Mouse (Mus musculus): Measurements from ENCODE around the gene Nxph1. TPM values are rescaled to one million over a fixed set of nuclear protein-coding genes. Genes with fewer than 3 reads are reported as not detected.

The Nxph1 gene
- polyA plus RNA-seq (2016; fragmentation: Nextera tagmentation; extraction: Ambion mirVana), result 29.0 and 31.7 TPM in 2 replicates

- under 1% methylated on average over 16 of the region's 16 CpGs for WGBS
- peak within 1 kb of the TSS; percentile 67 for H3K9ac ChIP-seq
- peaks cover 30% of the 10 kb centered on the region for H3K4me1 ChIP-seq
- H3K4me3 ChIP-seq, result peak within 1 kb of the TSS; percentile 49
- peaks cover 64% of the 10 kb centered on the region for H3K27me3 ChIP-seq (replicated peaks)
- peak within 1 kb of the TSS; percentile 78 for H3K4me2 ChIP-seq (replicated peaks)
- peak; percentile 14 for ATAC-seq (ENCODE audit: low FRiP score, low read depth)
- no peaks in the 10 kb centered on the region for H3K9me3 ChIP-seq
- no peaks in the 10 kb centered on the region for H3K36me3 ChIP-seq
- H3K27ac ChIP-seq, result peak within 1 kb of the TSS; percentile 50; the same call in 1 of the 2 replicates
Observed at GRCm38 (mm10) chr6:8948131-8948470, at the start of gene Nxph1. Nxph1 (plus strand) TSS chr6:8948431.

GRCm38 (mm10) chr6:8900021-8900728 lies 48.1 kb upstream of the Nxph1 start:
- ATAC-seq (ENCODE audit: low FRiP score, low read depth), result no peak
- H3K4me1 ChIP-seq, result no peaks in the 10 kb centered on the region
- H3K4me3 ChIP-seq, result no peak overlapping the region
- H3K27me3 ChIP-seq (replicated peaks), result no peaks in the 10 kb centered on the region
- H3K36me3 ChIP-seq, result no peaks in the 10 kb centered on the region
- H3K9me3 ChIP-seq, result no peaks in the 10 kb centered on the region
- no peak overlapping the region for H3K27ac ChIP-seq
- WGBS, result 76% methylated on average over 7 of the region's 7 CpGs
- no peak overlapping the region for H3K9ac ChIP-seq
- H3K4me2 ChIP-seq (replicated peaks), result no peak overlapping the region

- 39% methylated on average over 2 of the region's 2 CpGs for WGBS
- Histone ChIP-seq H3K4me3 (no peak overlapping the region), H3K27me3 (replicated peaks) (no peaks in the 10 kb centered on the region), H3K4me2 (replicated peaks) (no peak overlapping the region), H3K36me3 (no peaks in the 10 kb centered on the region), H3K9me3 (no peaks in the 10 kb centered on the region), H3K9ac (no peak overlapping the region), H3K27ac (no peak overlapping the region), H3K4me1 (no peaks in the 10 kb centered on the region)
- no peak for ATAC-seq (ENCODE audit: low FRiP score, low read depth)
Observed at GRCm38 (mm10) chr6:8900729-8901122, 47.5 kb upstream of the Nxph1 start.

GRCm38 (mm10) chr6:8907917-8908316 lies 40.3 kb upstream of the Nxph1 start:
- H3K4me2 ChIP-seq (replicated peaks), result no peak overlapping the region
- no peak overlapping the region for H3K9ac ChIP-seq
- 81% methylated on average over 3 of the region's 3 CpGs for WGBS
- no peaks in the 10 kb centered on the region for H3K36me3 ChIP-seq
- no peaks in the 10 kb centered on the region for H3K27me3 ChIP-seq (replicated peaks)
- ATAC-seq (ENCODE audit: low FRiP score, low read depth), result no peak
- no peaks in the 10 kb centered on the region for H3K9me3 ChIP-seq
- H3K4me3 ChIP-seq, result no peak overlapping the region
- H3K27ac ChIP-seq, result no peak overlapping the region
- no peaks in the 10 kb centered on the region for H3K4me1 ChIP-seq

GRCm38 (mm10) chr6:8913404-8913803 lies 34.8 kb upstream of the Nxph1 start:
- ATAC-seq (ENCODE audit: low FRiP score, low read depth), result no peak

GRCm38 (mm10) chr6:8914682-8915081 lies 33.5 kb upstream of the Nxph1 start:
- no peak for ATAC-seq (ENCODE audit: low FRiP score, low read depth)
- H3K9ac ChIP-seq, result no peak overlapping the region
- no peak overlapping the region for H3K4me2 ChIP-seq (replicated peaks)
- 87% methylated on average over 3 of the region's 3 CpGs for WGBS
- no peaks in the 10 kb centered on the region for H3K4me1 ChIP-seq
- no peaks in the 10 kb centered on the region for H3K27me3 ChIP-seq (replicated peaks)
- H3K36me3 ChIP-seq, result no peaks in the 10 kb centered on the region
- H3K4me3 ChIP-seq, result no peak overlapping the region
- H3K27ac ChIP-seq, result no peak overlapping the region
- no peaks in the 10 kb centered on the region for H3K9me3 ChIP-seq

More at GRCm38 (mm10) chr6:8913404-8913803, 34.8 kb upstream of the Nxph1 start:
- Histone ChIP-seq H3K9me3 (no peaks in the 10 kb centered on the region), H3K4me1 (no peaks in the 10 kb centered on the region), H3K4me2 (replicated peaks) (no peak overlapping the region), H3K27me3 (replicated peaks) (no peaks in the 10 kb centered on the region), H3K4me3 (no peak overlapping the region), H3K9ac (no peak overlapping the region), H3K27ac (no peak overlapping the region), H3K36me3 (no peaks in the 10 kb centered on the region)

GRCm38 (mm10) chr6:8924481-8924880 lies 23.8 kb upstream of the Nxph1 start:
- WGBS, result 76% methylated on average over 6 of the region's 6 CpGs

GRCm38 (mm10) chr6:8935241-8935640 lies 13.0 kb upstream of the Nxph1 start:
- Histone ChIP-seq H3K4me2 (replicated peaks) (no peak overlapping the region), H3K4me1 (no peaks in the 10 kb centered on the region), H3K27ac (no peak overlapping the region), H3K27me3 (replicated peaks) (no peaks in the 10 kb centered on the region), H3K36me3 (no peaks in the 10 kb centered on the region), H3K4me3 (no peak overlapping the region), H3K9ac (no peak overlapping the region), H3K9me3 (no peaks in the 10 kb centered on the region)
- peak; percentile 38; the same call in 1 of the 2 replicates for ATAC-seq (ENCODE audit: low FRiP score, low read depth)
- 37% methylated on average over 5 of the region's 5 CpGs for WGBS

More at GRCm38 (mm10) chr6:8924481-8924880, 23.8 kb upstream of the Nxph1 start:
- H3K4me2 ChIP-seq (replicated peaks), result no peak overlapping the region
- no peak for ATAC-seq (ENCODE audit: low FRiP score, low read depth)
- H3K27me3 ChIP-seq (replicated peaks), result no peaks in the 10 kb centered on the region
- no peak overlapping the region for H3K9ac ChIP-seq
- H3K9me3 ChIP-seq, result no peaks in the 10 kb centered on the region
- no peaks in the 10 kb centered on the region for H3K4me1 ChIP-seq
- no peak overlapping the region for H3K4me3 ChIP-seq
- H3K27ac ChIP-seq, result no peak overlapping the region
- H3K36me3 ChIP-seq, result no peaks in the 10 kb centered on the region

- no peaks in the 10 kb centered on the region for H3K4me1 ChIP-seq
- peak; percentile 78; the same call in 1 of the 2 replicates for ATAC-seq (ENCODE audit: low FRiP score, low read depth)
- no peak overlapping the region for H3K9ac ChIP-seq
- H3K9me3 ChIP-seq, result no peaks in the 10 kb centered on the region
- H3K4me3 ChIP-seq, result no peak overlapping the region
- no peaks in the 10 kb centered on the region for H3K27me3 ChIP-seq (replicated peaks)
- 0 out of 2 replicates have a peak overlapping the region, but pooled peaks have one; percentile 10 for H3K4me2 ChIP-seq (replicated peaks)
- no peak overlapping the region for H3K27ac ChIP-seq
- no peaks in the 10 kb centered on the region for H3K36me3 ChIP-seq
- 16% methylated on average over 5 of the region's 5 CpGs for WGBS
Observed at GRCm38 (mm10) chr6:8935705-8936104, 12.5 kb upstream of the Nxph1 start.

- H3K4me1 ChIP-seq, result no peaks in the 10 kb centered on the region
- 0 out of 2 replicates have a peak overlapping the region, but pooled peaks have one; percentile 10 for H3K4me2 ChIP-seq (replicated peaks)
- H3K9me3 ChIP-seq, result no peaks in the 10 kb centered on the region
- H3K4me3 ChIP-seq, result no peak overlapping the region
- no peak overlapping the region for H3K9ac ChIP-seq
- WGBS, result 31% methylated on average over 4 of the region's 4 CpGs
- H3K27ac ChIP-seq, result no peak overlapping the region
- no peaks in the 10 kb centered on the region for H3K36me3 ChIP-seq
- H3K27me3 ChIP-seq (replicated peaks), result no peaks in the 10 kb centered on the region
- ATAC-seq (ENCODE audit: low FRiP score, low read depth), result no peak
Observed at GRCm38 (mm10) chr6:8936168-8936567, 12.1 kb upstream of the Nxph1 start.

- Histone ChIP-seq H3K36me3 (no peaks in the 10 kb centered on the region), H3K4me1 (peaks cover 30% of the 10 kb centered on the region), H3K9me3 (no peaks in the 10 kb centered on the region), H3K9ac (peak overlapping the region; percentile 67), H3K27ac (peak overlapping the region; percentile 50; the same call in 1 of the 2 replicates), H3K4me3 (peak overlapping the region; percentile 49), H3K4me2 (replicated peaks) (peak overlapping the region; percentile 78), H3K27me3 (replicated peaks) (peaks cover 68% of the 10 kb centered on the region)
- under 1% methylated on average over 68 of the region's 68 CpGs for WGBS
- ATAC-seq (ENCODE audit: low FRiP score, low read depth), result peak; percentile 54
Observed at GRCm38 (mm10) chr6:8948471-8949411, 510 bp downstream of the Nxph1 start.

GRCm38 (mm10) chr6:8949665-8950201 lies 1.5 kb downstream of the Nxph1 start:
- no peaks in the 10 kb centered on the region for H3K36me3 ChIP-seq
- peak overlapping the region; percentile 67 for H3K9ac ChIP-seq
- peak overlapping the region; percentile 78 for H3K4me2 ChIP-seq (replicated peaks)
- ATAC-seq (ENCODE audit: low FRiP score, low read depth), result peak; percentile 35
- peak overlapping the region; percentile 46 for H3K27ac ChIP-seq
- H3K4me1 ChIP-seq, result peaks cover 30% of the 10 kb centered on the region
- H3K4me3 ChIP-seq, result peak overlapping the region; percentile 49
- WGBS, result under 1% methylated on average over 31 of the region's 31 CpGs
- no peaks in the 10 kb centered on the region for H3K9me3 ChIP-seq
- peaks cover 77% of the 10 kb centered on the region for H3K27me3 ChIP-seq (replicated peaks)

All from neural tube, embryonic 12.5 days (tissue).